Mouse (Mus musculus) midbrain, embryonic 16.5 days (tissue): ENCODE data around the gene Gcm2. TPM values are rescaled to one million over a fixed set of nuclear protein-coding genes. Genes with fewer than 3 reads are reported as not detected.

Source experiments
- ATAC-seq: fragments of 200-750 bp; cut with Nextera tagmentation; 2 replicates; pipeline ENCODE4 v1.8.0; 2017; ENCODE audit warnings: moderate TSS enrichment
- H3K27ac ChIP-seq: fragments of 300-500 bp; sonication (generic); 2 replicates; pipeline ENCODE4 v1.5.1; 2014; ENCODE audit warnings: mild to moderate bottlenecking, low read length, mixed read lengths
- H3K27me3 ChIP-seq: fragments of 300-500 bp; sonication (generic); 2 replicates; pipeline ENCODE4 v1.6.1; 2014; ENCODE audit warnings: low read depth, low read length, mixed read lengths; ENCODE audit not compliant: control insufficient read depth, insufficient read depth
- H3K36me3 ChIP-seq: fragments of 300-500 bp; sonication (generic); 2 replicates; pipeline ENCODE4 v1.6.1; 2014; ENCODE audit warnings: mild to moderate bottlenecking, low read length, moderate library complexity, mixed read lengths; ENCODE audit not compliant: control insufficient read depth, insufficient read depth
- H3K4me1 ChIP-seq: fragments of 300-500 bp; sonication (generic); 2 replicates; pipeline ENCODE4 v1.6.1; 2014; ENCODE audit warnings: mild to moderate bottlenecking, low read length, mixed read lengths; ENCODE audit not compliant: control insufficient read depth, insufficient read depth
- H3K4me2 ChIP-seq: fragments of 300-500 bp; sonication (generic); 2 replicates; pipeline ENCODE4 v1.6.1; 2014; ENCODE audit warnings: mild to moderate bottlenecking, low read length, mixed read lengths
- H3K4me3 ChIP-seq: fragments of 300-500 bp; sonication (generic); 2 replicates; pipeline ENCODE4 v1.5.1; 2014; ENCODE audit warnings: low read depth, mild to moderate bottlenecking, low read length, moderate library complexity, mixed read lengths
- H3K9ac ChIP-seq: fragments of 300-500 bp; sonication (generic); 2 replicates; pipeline ENCODE4 v1.6.1; 2014; ENCODE audit warnings: low read depth, low read length, mixed read lengths
- H3K9me3 ChIP-seq: fragments of 300-500 bp; sonication (generic); replicated peaks from 2 replicates; pipeline ENCODE4 v1.6.1; 2014; ENCODE audit warnings: mild to moderate bottlenecking, low read length, mixed read lengths; ENCODE audit not compliant: control insufficient read depth, poor library complexity, severe bottlenecking
- WGBS: fragments of 180-500 bp; shearing (Covaris S2); extraction: QIAGEN DNeasy Blood & Tissue Kit; methylation state at CpG from one replicate; pipeline ENCODE4 v1.1.7; 2014; 5-methylcytosine and 5-hydroxymethylcytosine counted together
- polyA plus RNA-seq: library from polyadenylated mRNA; unstranded; fragments of >200 nt; fragmentation: Nextera tagmentation; extraction: Ambion mirVana; gene quantifications from 2 replicates; pipeline ENCODE4 v1.2.1, GENCODE M21; 2015

Gene Gcm2
- polyA plus RNA-seq, 1 experiment from 2014 or later, result not detected

DNA sequence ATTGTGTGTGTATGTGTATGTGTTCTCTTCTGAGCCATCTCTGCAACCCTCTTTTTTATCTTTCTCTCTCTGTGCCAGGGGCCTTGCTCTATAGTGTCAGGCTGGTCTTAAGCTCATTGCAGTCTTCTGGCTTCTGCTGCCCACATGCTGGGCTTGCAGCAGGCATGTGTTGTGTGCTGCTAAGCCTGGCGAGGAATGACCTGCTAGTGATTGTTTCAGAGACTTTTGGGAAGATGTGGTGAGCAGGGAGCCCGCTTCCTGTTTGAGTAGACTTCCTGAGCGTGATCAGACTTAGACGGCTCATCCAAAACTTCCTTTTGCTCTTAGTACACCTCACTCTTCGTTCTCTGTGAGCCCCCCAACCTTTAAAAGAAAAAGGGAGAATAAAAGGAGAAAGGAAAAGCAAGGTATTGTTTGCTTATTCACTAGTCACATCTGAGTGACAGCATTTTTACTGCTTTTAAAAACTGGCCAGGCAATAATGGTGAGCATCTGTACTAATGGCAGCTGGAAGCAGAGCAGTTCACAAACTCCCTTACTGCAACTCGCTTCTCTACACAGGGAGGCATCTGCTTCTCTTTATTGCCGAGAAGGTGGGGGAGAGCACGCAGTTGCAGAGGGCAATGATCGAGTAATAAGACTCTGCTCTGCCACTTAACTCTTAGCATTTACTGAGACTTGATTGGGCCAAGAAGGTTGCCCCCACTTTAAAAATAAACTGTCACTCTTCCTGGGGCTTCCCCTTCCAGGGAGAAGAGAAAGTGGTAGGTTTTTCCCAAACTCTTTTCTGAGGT is 8.5 kb upstream of the Gcm2 start:
- 41% methylated on average over 9 of the region's 9 CpGs for WGBS
- H3K36me3 ChIP-seq, result no peaks in the 10 kb centered on the region
- H3K27ac ChIP-seq, result no peak overlapping the region
- no peaks in the 10 kb centered on the region for H3K4me1 ChIP-seq
- no peak overlapping the region for H3K4me3 ChIP-seq
- no peak overlapping the region for H3K9ac ChIP-seq
- H3K9me3 ChIP-seq, result no peaks in the 10 kb centered on the region
- ATAC-seq, result no peak
- H3K4me2 ChIP-seq, result no peak overlapping the region
- H3K27me3 ChIP-seq, result no peaks in the 10 kb centered on the region

GRCm38 (mm10) chr13:41113940-41114339 is 3.1 kb upstream of the Gcm2 start, which contains the start of gene Sycp2l:
Gene Sycp2l (plus strand): TSS chr13:41114307.
- H3K9me3 ChIP-seq, result no peaks in the 10 kb centered on the region
- WGBS, result 30% methylated on average over 14 of the region's 14 CpGs
- H3K27me3 ChIP-seq, result peaks cover 3% of the 10 kb centered on the region
- no peaks in the 10 kb centered on the region for H3K36me3 ChIP-seq
- ATAC-seq, result no peak
- H3K4me1 ChIP-seq, result no peaks in the 10 kb centered on the region
- H3K27ac ChIP-seq, result no peak within 1 kb of the TSS
- H3K4me3 ChIP-seq, result no peak within 1 kb of the TSS
- H3K4me2 ChIP-seq, result peak within 1 kb of the TSS; percentile 25
- H3K9ac ChIP-seq, result no peak within 1 kb of the TSS

- no peak for ATAC-seq
- H3K27me3 ChIP-seq, result no peaks in the 10 kb centered on the region
- WGBS, result 94% methylated on average over 13 of the region's 13 CpGs
- H3K4me2 ChIP-seq, result no peak overlapping the region
- H3K4me1 ChIP-seq, result no peaks in the 10 kb centered on the region
- no peaks in the 10 kb centered on the region for H3K9me3 ChIP-seq
- H3K27ac ChIP-seq, result no peak overlapping the region
- H3K4me3 ChIP-seq, result no peak overlapping the region
- no peak overlapping the region for H3K9ac ChIP-seq
- no peaks in the 10 kb centered on the region for H3K36me3 ChIP-seq
Observed at GRCm38 (mm10) chr13:41105541-41105940, 5.3 kb downstream of the Gcm2 start.

DNA sequence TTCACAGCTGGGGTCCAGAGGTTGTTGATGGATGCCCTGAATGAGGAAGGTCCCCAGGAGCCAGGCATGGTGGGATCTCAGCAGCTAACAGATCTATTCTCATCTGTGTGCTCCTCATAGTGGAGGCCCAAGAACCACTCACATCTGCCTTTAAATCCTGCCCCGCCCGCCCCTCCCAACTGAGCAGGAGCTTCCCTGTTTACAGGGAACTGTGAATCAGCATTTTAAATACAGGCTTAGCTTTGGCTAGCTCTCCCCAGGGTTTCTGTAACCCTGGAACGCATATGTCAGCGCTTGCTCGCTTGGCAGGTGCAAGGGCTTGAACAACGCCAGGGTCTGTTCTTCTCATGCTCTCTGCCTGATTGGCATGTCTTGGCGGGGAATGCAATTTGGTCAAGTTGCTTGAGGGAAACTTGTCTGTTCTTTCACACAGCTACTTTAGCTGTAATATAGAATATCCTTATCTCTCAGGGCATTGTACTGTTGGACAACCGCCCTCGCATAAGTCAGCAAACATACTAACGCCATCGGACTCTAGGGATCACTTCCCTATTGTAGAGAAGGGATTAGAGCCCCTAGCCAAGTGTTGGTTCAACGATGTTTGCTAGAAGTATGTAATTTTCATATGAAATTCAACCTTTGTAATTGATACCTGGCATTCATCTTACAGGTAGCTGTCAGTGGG is 6.9 kb downstream of the Gcm2 start:
- 64% methylated on average over 12 of the region's 12 CpGs for WGBS
- Histone ChIP-seq H3K27me3 (no peaks in the 10 kb centered on the region), H3K4me3 (no peak overlapping the region), H3K9ac (no peak overlapping the region), H3K9me3 (no peaks in the 10 kb centered on the region), H3K4me1 (no peaks in the 10 kb centered on the region), H3K4me2 (no peak overlapping the region), H3K36me3 (no peaks in the 10 kb centered on the region), H3K27ac (no peak overlapping the region)
- no peak for ATAC-seq

DNA sequence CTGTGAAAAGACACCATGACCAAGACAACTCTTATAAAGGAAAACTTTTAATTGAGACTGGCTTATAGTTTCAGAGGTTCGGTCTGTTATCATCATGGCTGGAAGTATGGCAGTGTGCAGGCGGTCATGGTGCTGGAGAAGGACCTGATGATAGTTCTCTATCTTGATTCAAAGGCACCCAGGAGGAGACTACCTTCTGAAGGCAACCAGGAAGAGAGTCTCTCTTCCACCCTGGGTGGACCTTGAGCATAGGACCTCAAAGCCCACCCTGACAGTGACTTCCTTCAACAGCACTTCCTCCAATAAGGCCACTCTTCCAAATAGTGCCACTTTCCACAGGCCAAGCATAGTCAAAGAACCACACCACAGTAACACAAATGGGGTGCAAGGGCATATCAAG is 10.8 kb downstream of the Gcm2 start:
- 95% methylated on average over 2 of the region's 2 CpGs for WGBS
- H3K27ac ChIP-seq, result no peak overlapping the region
- no peak overlapping the region for H3K9ac ChIP-seq
- H3K36me3 ChIP-seq, result no peaks in the 10 kb centered on the region
- H3K4me3 ChIP-seq, result no peak overlapping the region
- no peak overlapping the region for H3K4me2 ChIP-seq
- H3K9me3 ChIP-seq, result no peaks in the 10 kb centered on the region
- H3K4me1 ChIP-seq, result no peaks in the 10 kb centered on the region
- H3K27me3 ChIP-seq, result no peaks in the 10 kb centered on the region
- no peak for ATAC-seq

- no peaks in the 10 kb centered on the region for H3K9me3 ChIP-seq
- 87% methylated on average over 15 of the region's 15 CpGs for WGBS
- ATAC-seq, result no peak
- no peak overlapping the region for H3K4me2 ChIP-seq
- no peaks in the 10 kb centered on the region for H3K36me3 ChIP-seq
- H3K27ac ChIP-seq, result no peak overlapping the region
- no peaks in the 10 kb centered on the region for H3K4me1 ChIP-seq
- H3K4me3 ChIP-seq, result no peak overlapping the region
- no peak overlapping the region for H3K9ac ChIP-seq
- H3K27me3 ChIP-seq, result no peaks in the 10 kb centered on the region
Observed at GRCm38 (mm10) chr13:41098325-41098724, 12.5 kb downstream of the Gcm2 start.

DNA sequence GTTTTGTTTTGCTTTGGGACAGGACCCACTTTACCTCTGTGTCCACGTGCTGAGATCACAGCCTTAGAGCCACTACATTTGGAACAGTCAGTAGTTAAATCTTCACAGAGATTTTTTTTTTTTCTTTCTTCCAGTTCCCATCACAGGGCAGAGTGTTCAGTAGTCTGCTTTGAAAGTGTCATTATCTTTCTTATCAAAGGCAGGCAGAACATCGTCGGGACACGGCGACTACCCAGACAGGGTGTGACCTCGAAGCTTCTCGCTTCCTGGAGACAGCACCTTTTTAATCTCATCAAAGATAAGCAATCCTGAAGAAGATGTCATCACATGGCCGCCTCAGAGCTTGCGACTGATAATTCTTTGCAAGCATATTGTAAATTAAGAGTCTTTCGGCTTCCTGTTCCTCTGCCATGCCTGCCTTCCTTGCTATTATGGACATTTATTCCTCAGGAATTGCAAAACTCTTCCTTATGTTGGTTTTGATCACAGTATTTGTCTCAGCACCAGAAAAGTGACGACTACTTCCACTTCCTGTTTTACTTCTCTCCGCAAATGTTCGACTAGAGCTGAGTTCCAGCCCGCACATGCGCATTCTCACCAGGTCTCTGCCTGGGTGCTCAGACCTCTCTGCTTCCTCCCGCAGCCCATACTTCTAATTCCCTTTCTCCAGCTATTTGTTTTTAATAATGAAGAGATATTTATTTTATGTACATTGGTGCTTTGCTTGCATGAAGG is 13.3 kb downstream of the Gcm2 start:
- no peak overlapping the region for H3K9ac ChIP-seq
- no peaks in the 10 kb centered on the region for H3K27me3 ChIP-seq
- H3K36me3 ChIP-seq, result no peaks in the 10 kb centered on the region
- ATAC-seq, result no peak
- 79% methylated on average over 16 of the region's 16 CpGs for WGBS
- no peaks in the 10 kb centered on the region for H3K9me3 ChIP-seq
- no peaks in the 10 kb centered on the region for H3K4me1 ChIP-seq
- H3K4me3 ChIP-seq, result no peak overlapping the region
- H3K4me2 ChIP-seq, result no peak overlapping the region
- H3K27ac ChIP-seq, result no peak overlapping the region

DNA sequence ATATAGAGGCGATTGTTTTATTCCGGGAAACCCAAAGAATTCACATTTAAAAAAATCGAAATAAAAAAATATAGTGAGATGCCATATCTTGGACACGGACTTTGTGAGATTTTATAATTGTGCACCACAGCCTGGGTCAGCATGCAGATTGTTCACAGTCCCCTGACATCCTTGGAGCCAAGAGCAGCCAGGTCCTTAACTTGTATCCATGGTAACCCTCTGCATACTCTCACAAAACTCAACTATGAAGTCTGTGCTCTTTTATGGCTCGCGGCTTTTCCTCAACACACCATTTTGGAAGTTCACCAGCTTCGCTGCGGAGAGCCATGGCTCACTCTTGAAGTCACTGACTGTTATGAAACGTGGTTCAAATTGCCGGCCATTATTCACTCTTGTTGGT is 16.7 kb downstream of the Gcm2 start:
- Histone ChIP-seq H3K4me3 (no peak overlapping the region), H3K9ac (no peak overlapping the region), H3K4me1 (no peaks in the 10 kb centered on the region), H3K27ac (no peak overlapping the region), H3K9me3 (no peaks in the 10 kb centered on the region), H3K4me2 (no peak overlapping the region), H3K36me3 (no peaks in the 10 kb centered on the region), H3K27me3 (no peaks in the 10 kb centered on the region)
- WGBS, result 81% methylated on average over 10 of the region's 10 CpGs
- ATAC-seq, result peak; percentile 56; the same call in 1 of the 2 replicates

DNA sequence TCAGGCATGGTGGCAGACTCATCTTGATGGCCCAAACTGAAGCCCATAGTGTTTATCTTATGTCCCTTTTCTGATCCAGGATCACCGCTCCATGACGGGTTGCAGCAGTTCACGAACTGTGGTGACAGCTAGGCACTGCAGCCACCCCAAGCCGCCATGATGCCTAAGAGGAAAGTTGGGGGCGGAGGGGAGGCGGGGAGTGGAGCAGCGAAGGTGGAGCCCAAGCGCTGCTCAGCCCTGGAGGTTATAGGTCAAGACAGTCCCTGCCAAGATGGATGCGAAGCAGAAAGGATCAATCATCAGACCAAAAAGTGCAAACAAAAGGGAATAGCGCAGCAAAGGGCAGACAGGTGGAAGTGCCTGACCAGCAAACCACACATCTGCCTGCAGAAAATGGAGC is 19.6 kb downstream of the Gcm2 start:
- H3K9ac ChIP-seq, result no peak overlapping the region
- no peaks in the 10 kb centered on the region for H3K9me3 ChIP-seq
- no peak overlapping the region for H3K4me3 ChIP-seq
- H3K4me1 ChIP-seq, result no peaks in the 10 kb centered on the region
- no peaks in the 10 kb centered on the region for H3K36me3 ChIP-seq
- no peak for ATAC-seq
- no peak overlapping the region for H3K27ac ChIP-seq
- H3K27me3 ChIP-seq, result no peaks in the 10 kb centered on the region
- WGBS, result 33% methylated on average over 10 of the region's 10 CpGs
- no peak overlapping the region for H3K4me2 ChIP-seq
